ENCODE assay signal across 8 mouse cellular contexts in the genomic region with DNA sequence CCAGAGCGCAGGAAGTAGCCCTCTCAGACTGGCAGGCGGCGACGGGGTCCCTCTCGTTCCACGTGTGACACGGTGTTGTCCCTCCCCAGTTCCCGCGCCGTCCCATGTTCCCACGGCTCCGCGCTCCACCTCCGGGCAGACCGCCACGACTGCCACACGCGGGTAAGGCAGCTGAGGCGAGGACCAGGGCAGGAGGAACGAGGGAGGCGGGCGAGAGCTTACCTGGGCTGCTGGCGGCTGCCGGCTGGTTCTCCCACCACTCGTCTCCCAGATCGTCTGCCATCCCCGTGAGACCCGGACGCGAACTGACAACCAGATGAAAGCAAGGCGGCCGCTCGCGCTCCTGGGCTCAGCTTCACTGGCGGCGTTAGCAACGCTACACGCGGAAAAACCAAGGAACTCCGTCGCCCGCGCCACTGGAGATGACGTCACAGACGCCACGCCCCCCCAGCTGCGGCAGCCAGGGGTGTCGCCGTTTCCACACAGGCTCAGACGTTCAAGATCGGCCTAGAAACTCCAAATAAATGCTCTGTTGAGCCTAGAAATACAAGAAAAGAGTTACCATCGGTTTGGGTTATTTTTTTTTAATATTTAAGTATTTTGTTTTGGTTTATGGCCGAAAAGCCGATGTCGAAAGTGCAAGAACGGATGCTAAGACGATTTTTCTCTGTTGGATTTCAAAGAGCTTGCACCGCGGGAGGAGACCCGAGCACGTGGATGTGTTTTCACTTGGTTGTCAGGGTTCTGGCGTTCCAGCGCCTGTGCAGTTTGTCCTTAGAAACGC. TPM values are rescaled to one million over a fixed set of nuclear protein-coding genes. Genes with fewer than 3 reads are reported as not detected.
DNase-seq lines count a peak whose midpoint lies in the region; ATAC-seq and TF ChIP-seq lines count a peak whose summit lies in the region.

A gene (minus strand): TSS at position 421 of the 784 bp plus-strand sequence.

- under 1% methylated on average over 64 of the region's 64 CpGs for WGBS in forebrain, embryonic 14.5 days
- under 1% methylated on average over 64 of the region's 64 CpGs for WGBS in lung, adult 2 months

- H3K4me3 ChIP-seq in forebrain, embryonic 14.5 days (ENCODE audit: low read depth, low read length) = peak within 1 kb of the TSS; percentile 64
- peak within 1 kb of the TSS; percentile 75 for H3K4me3 ChIP-seq in lung, adult 2 months (replicated peaks; ENCODE audit: extremely low read depth, low read depth, low read length)

- intact Hi-C loops in heart, postnatal 25 days (cut with DNase I) = no loop called here

- H3K9me3 ChIP-seq in forebrain, embryonic 14.5 days (replicated peaks; ENCODE audit: control insufficient read depth, low read length) = no peaks in the 10 kb centered on the region

- no peaks in the 10 kb centered on the region for H3K36me3 ChIP-seq in forebrain, embryonic 14.5 days (ENCODE audit: control insufficient read depth, insufficient read depth, low read length)

- H3K4me2 ChIP-seq in forebrain, embryonic 14.5 days (ENCODE audit: low read length) = peak within 1 kb of the TSS; percentile 79

- ATAC-seq in forebrain, embryonic 14.5 days = peak; percentile 94
- peak; percentile 70 for ATAC-seq in neutrophil, adult 5-6 weeks (ENCODE audit: extremely low read depth, insufficient number of reproducible peaks, low FRiP score, poor library complexity, severe bottlenecking)

- peak; percentile 93 for DNase-seq in ES-CJ7 (ENCODE audit: low read depth, low spot score)
- peak; percentile 71 for DNase-seq in cerebellum, adult 11 months
- peak; percentile 89 for DNase-seq in forebrain, embryonic 14.5 days (ENCODE audit: low spot score)
- DNase-seq in heart, postnatal 25 days (ENCODE audit: low spot score) = peak; percentile 51
- peak; percentile 73 to 84 for DNase-seq in layer of hippocampus, adult 18-20 months (ENCODE audit: low spot score in 2 of 2)
- DNase-seq in lung, adult 2 months = peak; percentile 82
- DNase-seq in thymus, adult 18-20 months = peak; percentile 60 to 72

- no peak for TF ChIP-seq CTCF in lung, adult 2 months (IDR thresholded peaks at IDR 0.05; ENCODE audit: insufficient read depth, low read length)

- peak within 1 kb of the TSS; percentile 52; the same call in 1 of the 2 replicates for H3K27ac ChIP-seq in forebrain, embryonic 14.5 days (ENCODE audit: low read depth, low read length)

- H3K27me3 ChIP-seq in forebrain, embryonic 14.5 days (replicated peaks; ENCODE audit: control insufficient read depth, insufficient read depth, low read length) = no peaks in the 10 kb centered on the region

- no peak; the same call in 1 of the 2 replicates for TF ChIP-seq POLR2A in lung, adult 2 months (IDR thresholded peaks at IDR 0.05; ENCODE audit: borderline replicate concordance, extremely low read depth, low read depth, low read length)

- H3K9ac ChIP-seq in forebrain, embryonic 14.5 days (ENCODE audit: low read length) = peak within 1 kb of the TSS; percentile 67

- H3K4me1 ChIP-seq in forebrain, embryonic 14.5 days (ENCODE audit: control insufficient read depth, insufficient read depth, low read length) = no peaks in the 10 kb centered on the region
- H3K4me1 ChIP-seq in lung, adult 2 months (ENCODE audit: control insufficient read depth, insufficient read depth, low read length) = no peaks in the 10 kb centered on the region

RNA-seq across cellular contexts. Expression of the gene that starts here (rescaled TPM):
- polyA plus RNA-seq in forebrain, embryonic 14.5 days (2014; fragmentation: Nextera tagmentation; extraction: Ambion mirVana) = 35.7 and 41.0 TPM in 2 replicates
- total RNA-seq in heart, postnatal 25 days (2021) = 10 to 100 TPM; 82.9 to 84.0 TPM
- total RNA-seq in layer of hippocampus, adult 18-20 months (2021) = 10 to 100 TPM; 17.0 to 18.8 TPM
- 8.0 TPM in 2 replicates for polyA plus RNA-seq in lung, adult 2 months (2012; rRNA removed)
- total RNA-seq in neutrophil, adult 5-6 weeks (2017) = 2.6 and 9.6 TPM in 2 replicates

Comparison
In these comparisons a context has a peak if more than half of its experiments do, and no peak if none do; other contexts are left out.
1. Peak in every context shown above with its lines: DNase-seq, ATAC-seq, H3K4me3 ChIP-seq and H3K27ac ChIP-seq.